Mouse (Mus musculus) ES-Bruce4 (cell line): Measurements from ENCODE around the gene Plxna1. TPM values are rescaled to one million over a fixed set of nuclear protein-coding genes. Genes with fewer than 3 reads are reported as not detected.

ENCODE experiments used
- H3K27ac ChIP-seq: 2 replicates; pipeline ENCODE4 v1.5.1; 2012; ENCODE audit warnings: low read length, inconsistent platforms; ENCODE audit not compliant: insufficient read depth
- H3K27me3 ChIP-seq: 2 replicates; pipeline ENCODE4 v1.6.1; 2012; ENCODE audit warnings: mild to moderate bottlenecking, low read length, inconsistent platforms; ENCODE audit not compliant: control insufficient read depth, poor library complexity, insufficient read depth, severe bottlenecking
- H3K36me3 ChIP-seq: 2 replicates; pipeline ENCODE4 v1.6.1; 2012; ENCODE audit warnings: inconsistent platforms, mild to moderate bottlenecking, low read length, moderate library complexity; ENCODE audit not compliant: control insufficient read depth, poor library complexity, insufficient read depth, severe bottlenecking
- H3K4me1 ChIP-seq: one replicate; pipeline ENCODE4 v1.8.1; 2011; ENCODE audit warnings: low read length; ENCODE audit not compliant: control insufficient read depth, insufficient read depth
- H3K4me3 ChIP-seq: 2 replicates; pipeline ENCODE4 v1.5.1; 2011; ENCODE audit warnings: low read depth, mild to moderate bottlenecking, low read length
- H3K9ac ChIP-seq: 2 replicates; pipeline ENCODE4 v1.6.1; 2012; ENCODE audit warnings: low read depth, mild to moderate bottlenecking, inconsistent platforms; ENCODE audit not compliant: poor library complexity, severe bottlenecking
- H3K9me3 ChIP-seq: replicated peaks from 2 replicates; pipeline ENCODE4 v1.6.1; 2012; ENCODE audit warnings: mild to moderate bottlenecking, low read length, inconsistent platforms; ENCODE audit not compliant: control insufficient read depth, poor library complexity, insufficient read depth, severe bottlenecking
- CTCF ChIP-seq: IDR thresholded peaks from one replicate; pipeline ENCODE4 v1.8.1; 2011; ENCODE audit warnings: low read depth, low read length
- EP300 ChIP-seq: IDR thresholded peaks from 2 replicates; pipeline ENCODE4 v1.6.1; 2011; ENCODE audit warnings: low read depth, low read length; ENCODE audit not compliant: insufficient read depth
- POLR2A ChIP-seq: IDR thresholded peaks from one replicate; pipeline ENCODE4 v1.8.1; 2011; ENCODE audit warnings: low read length; ENCODE audit not compliant: insufficient read depth
- polyA plus RNA-seq: library from polyadenylated mRNA; stranded (reverse); fragments of >200 nt; gene quantifications from 2 replicates; pipeline ENCODE4 v1.2.4, GENCODE M21; 2011; ENCODE audit warnings: low read depth; ENCODE audit not compliant: missing spikeins, insufficient read depth, insufficient read length

Gene Plxna1
- polyA plus RNA-seq, 1 experiment = 106 TPM

- Histone ChIP-seq H3K9me3 (no peaks in the 10 kb centered on the region), H3K36me3 (no peaks in the 10 kb centered on the region), H3K27ac (peak overlapping the region; percentile 42; the same call in 1 of the 2 replicates), H3K9ac (no peak overlapping the region), H3K27me3 (no peaks in the 10 kb centered on the region), H3K4me3 (no peak overlapping the region), H3K4me1 (peaks cover 10% of the 10 kb centered on the region)
- TF ChIP-seq POLR2A (no peak), EP300 (no peak), CTCF (no peak)
Observed at GRCm38 (mm10) chr6:89286700-89287428, 75.6 kb downstream of the Plxna1 start.

DNA sequence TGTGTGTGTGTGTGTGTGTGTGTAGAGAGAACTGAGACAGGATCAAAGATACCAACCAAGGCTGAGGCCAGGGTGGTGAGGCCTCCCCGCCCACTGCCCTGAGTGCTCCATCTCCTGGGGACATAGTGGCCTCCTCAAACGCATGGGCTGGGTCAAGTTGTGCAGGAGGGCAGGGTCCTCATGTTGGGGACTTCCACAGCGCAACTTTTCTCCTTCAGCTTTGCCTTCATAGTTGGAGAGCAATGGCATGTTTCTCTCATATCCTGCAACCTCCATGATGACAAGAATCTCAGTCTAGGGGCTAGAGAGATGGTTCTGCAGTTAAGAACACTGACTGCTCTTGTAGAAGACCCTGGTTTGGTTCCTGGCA lies 76.1 kb downstream of the Plxna1 start:
- H3K27me3 ChIP-seq = no peaks in the 10 kb centered on the region
- 0 out of 2 replicates have a peak overlapping the region, but pooled peaks have one; percentile 22 for H3K27ac ChIP-seq
- TF ChIP-seq POLR2A (no peak), EP300 (no peak), CTCF (no peak)
- H3K9me3 ChIP-seq = no peaks in the 10 kb centered on the region
- H3K9ac ChIP-seq = no peak overlapping the region
- H3K4me1 ChIP-seq = peaks cover 10% of the 10 kb centered on the region
- no peaks in the 10 kb centered on the region for H3K36me3 ChIP-seq
- H3K4me3 ChIP-seq = no peak overlapping the region

GRCm38 (mm10) chr6:89285561-89286285 lies 76.7 kb downstream of the Plxna1 start:
- no peak overlapping the region for H3K9ac ChIP-seq
- H3K4me1 ChIP-seq = peaks cover 10% of the 10 kb centered on the region
- H3K9me3 ChIP-seq = no peaks in the 10 kb centered on the region
- 0 out of 2 replicates have a peak overlapping the region, but pooled peaks have one; percentile 22 for H3K27ac ChIP-seq
- no peaks in the 10 kb centered on the region for H3K27me3 ChIP-seq
- no peak overlapping the region for H3K4me3 ChIP-seq
- H3K36me3 ChIP-seq = no peaks in the 10 kb centered on the region
- TF ChIP-seq CTCF (no peak), POLR2A (no peak), EP300 (0 out of 2 replicates have a peak, but pooled peaks have one; percentile 10)

DNA sequence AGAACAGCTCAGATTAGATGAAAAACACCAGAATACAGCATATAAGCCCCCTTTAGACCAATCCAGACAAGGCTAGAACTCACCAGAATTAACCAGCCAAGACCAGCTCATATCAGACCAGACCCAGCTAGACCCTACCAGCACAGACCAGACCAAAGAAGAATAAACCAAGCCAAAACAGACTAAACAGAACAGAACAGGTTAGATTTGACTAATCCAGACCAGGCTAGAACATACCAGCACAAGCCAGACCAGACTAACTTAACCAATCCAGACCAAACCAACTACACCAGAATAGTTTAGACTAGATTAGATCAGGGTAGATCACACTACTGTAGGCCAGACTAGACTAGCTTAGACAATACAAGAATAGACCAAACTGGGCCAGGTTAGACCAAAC lies 77.3 kb downstream of the Plxna1 start:
- no peaks in the 10 kb centered on the region for H3K36me3 ChIP-seq

DNA sequence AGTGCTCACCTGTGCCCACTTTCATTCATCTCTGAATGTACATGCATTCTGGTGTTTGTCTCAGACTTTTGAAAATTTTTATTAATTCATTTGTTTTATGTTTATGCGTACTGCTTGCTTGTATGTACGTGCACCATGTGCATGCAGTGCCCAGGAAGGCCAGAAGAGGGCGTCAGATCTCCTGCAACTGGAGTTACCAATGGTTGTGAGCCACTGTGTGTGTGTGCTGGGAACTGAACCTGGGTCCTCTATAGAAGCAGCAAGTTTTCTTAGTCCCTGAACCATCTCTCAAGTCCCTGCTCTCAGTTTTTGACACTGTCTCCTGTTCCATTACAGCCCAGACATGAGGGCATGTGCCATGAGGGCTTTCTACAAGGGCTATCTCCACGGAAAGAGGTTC lies 79.3 kb downstream of the Plxna1 start:
- Histone ChIP-seq H3K27ac (no peak overlapping the region), H3K4me3 (no peak overlapping the region), H3K27me3 (no peaks in the 10 kb centered on the region), H3K9me3 (no peaks in the 10 kb centered on the region), H3K4me1 (peaks cover 6% of the 10 kb centered on the region), H3K9ac (no peak overlapping the region), H3K36me3 (no peaks in the 10 kb centered on the region)
- TF ChIP-seq EP300 (no peak), POLR2A (no peak), CTCF (peak; percentile 45)

More for the DNA sequence above, 77.3 kb downstream of the Plxna1 start:
- Histone ChIP-seq H3K9ac (no peak overlapping the region), H3K9me3 (no peaks in the 10 kb centered on the region), H3K4me1 (peaks cover 10% of the 10 kb centered on the region), H3K27ac (peak overlapping the region; percentile 29; the same call in 1 of the 2 replicates), H3K27me3 (no peaks in the 10 kb centered on the region), H3K4me3 (no peak overlapping the region)
- TF ChIP-seq EP300 (no peak), CTCF (no peak), POLR2A (no peak)

DNA sequence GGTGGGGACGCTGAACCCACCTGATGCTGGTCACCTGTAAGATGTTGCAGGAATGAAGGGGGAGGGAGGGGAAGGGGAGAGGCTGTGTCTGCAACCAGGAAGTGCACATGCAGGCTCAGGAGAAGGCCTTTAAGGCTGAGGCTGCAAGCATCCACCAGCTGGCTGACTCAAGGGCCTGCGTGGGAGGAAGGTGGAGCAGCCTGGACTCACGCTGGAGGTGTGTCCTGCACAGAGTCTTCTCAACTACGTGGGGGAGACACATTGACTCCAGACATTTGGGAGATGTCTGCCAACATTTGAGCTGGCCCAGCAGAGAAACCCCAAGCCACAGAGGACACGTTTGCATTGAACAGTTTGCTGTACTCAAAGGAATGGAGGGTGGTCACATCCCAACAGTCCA lies 79.8 kb downstream of the Plxna1 start:
- Histone ChIP-seq H3K9ac (no peak overlapping the region), H3K4me1 (peaks cover 6% of the 10 kb centered on the region), H3K27ac (no peak overlapping the region), H3K4me3 (no peak overlapping the region), H3K27me3 (no peaks in the 10 kb centered on the region), H3K36me3 (no peaks in the 10 kb centered on the region), H3K9me3 (no peaks in the 10 kb centered on the region)
- no peak for TF ChIP-seq CTCF
- TF ChIP-seq EP300 = no peak
